Mouse (Mus musculus) embryonic facial prominence, embryonic 13.5 days (tissue): Measurements from ENCODE around the gene Cers5. TPM values are rescaled to one million over a fixed set of nuclear protein-coding genes. Genes with fewer than 3 reads are reported as not detected.
A peak's percentile ranks its signal among the peaks of the same experiment; 100 is the strongest.

Source experiments
- ATAC-seq: fragments of 200-750 bp; cut with Nextera tagmentation; 2 replicates; pipeline ENCODE4 v1.8.0; 2017; ENCODE audit warnings: low read depth; ENCODE audit not compliant: insufficient number of reproducible peaks, insufficient read depth, low FRiP score, low TSS enrichment
- H3K27ac ChIP-seq: fragments of 300-500 bp; sonication (generic); 2 replicates; pipeline ENCODE4 v1.5.1; 2015; ENCODE audit warnings: moderate library complexity, mild to moderate bottlenecking, inconsistent platforms
- H3K27me3 ChIP-seq: fragments of 300-500 bp; sonication (generic); 2 replicates; pipeline ENCODE4 v1.6.1; 2015; ENCODE audit warnings: mild to moderate bottlenecking, inconsistent platforms
- H3K36me3 ChIP-seq: fragments of 300-500 bp; sonication (generic); 2 replicates; pipeline ENCODE4 v1.6.1; 2015; ENCODE audit warnings: mild to moderate bottlenecking, inconsistent platforms
- H3K4me1 ChIP-seq: fragments of 300-500 bp; sonication (generic); 2 replicates; pipeline ENCODE4 v1.6.1; 2015; ENCODE audit warnings: inconsistent platforms
- H3K4me2 ChIP-seq: fragments of 300-500 bp; sonication (generic); 2 replicates; pipeline ENCODE4 v1.6.1; 2015; ENCODE audit warnings: moderate library complexity, mild to moderate bottlenecking, inconsistent platforms
- H3K4me3 ChIP-seq: fragments of 300-500 bp; sonication (generic); 2 replicates; pipeline ENCODE4 v1.5.1; 2015; ENCODE audit warnings: mild to moderate bottlenecking, inconsistent platforms
- H3K9ac ChIP-seq: fragments of 300-500 bp; sonication (generic); 2 replicates; pipeline ENCODE4 v1.6.1; 2015; ENCODE audit warnings: mild to moderate bottlenecking, inconsistent platforms
- H3K9me3 ChIP-seq: fragments of 300-500 bp; sonication (generic); 2 replicates; pipeline ENCODE4 v1.6.1; 2016; ENCODE audit warnings: inconsistent platforms
- WGBS: fragments of 180-500 bp; shearing (Covaris S2); methylation state at CpG from one replicate; pipeline ENCODE4 v1.1.7; 2015; ENCODE audit warnings: mixed read lengths; 5-methylcytosine and 5-hydroxymethylcytosine counted together
- polyA plus RNA-seq: library from polyadenylated mRNA; unstranded; fragments of >200 nt; fragmentation: Nextera tagmentation; extraction: Ambion mirVana; gene quantifications from 2 replicates; pipeline ENCODE4 v1.2.1, GENCODE M21; 2015

Cers5 gene
- polyA plus RNA-seq, 1 experiment from 2014 or later, result 70.8 TPM

GRCm38 (mm10) chr15:99723515-99724291, 49.0 kb downstream of the Cers5 start:
- Histone ChIP-seq H3K27me3 (no peaks in the 10 kb centered on the region), H3K9me3 (no peaks in the 10 kb centered on the region), H3K27ac (peak overlapping the region; percentile 69), H3K36me3 (peaks cover 30% of the 10 kb centered on the region), H3K4me2 (peak overlapping the region; percentile 65; the same call in 1 of the 2 replicates), H3K4me3 (no peak overlapping the region), H3K4me1 (peaks cover 23% of the 10 kb centered on the region), H3K9ac (peak overlapping the region; percentile 40)
- no peak for ATAC-seq
- 24% methylated on average over 11 of the region's 11 CpGs for WGBS

GRCm38 (mm10) chr15:99723120-99723514, 49.6 kb downstream of the Cers5 start:
- Histone ChIP-seq H3K4me1 (peaks cover 23% of the 10 kb centered on the region), H3K27ac (peak overlapping the region; percentile 69; the same call in 1 of the 2 replicates), H3K27me3 (no peaks in the 10 kb centered on the region), H3K4me2 (no peak overlapping the region), H3K4me3 (no peak overlapping the region), H3K36me3 (peaks cover 30% of the 10 kb centered on the region), H3K9me3 (no peaks in the 10 kb centered on the region), H3K9ac (no peak overlapping the region)
- WGBS, result 55% methylated on average over 10 of the region's 10 CpGs
- ATAC-seq, result no peak

DNA sequence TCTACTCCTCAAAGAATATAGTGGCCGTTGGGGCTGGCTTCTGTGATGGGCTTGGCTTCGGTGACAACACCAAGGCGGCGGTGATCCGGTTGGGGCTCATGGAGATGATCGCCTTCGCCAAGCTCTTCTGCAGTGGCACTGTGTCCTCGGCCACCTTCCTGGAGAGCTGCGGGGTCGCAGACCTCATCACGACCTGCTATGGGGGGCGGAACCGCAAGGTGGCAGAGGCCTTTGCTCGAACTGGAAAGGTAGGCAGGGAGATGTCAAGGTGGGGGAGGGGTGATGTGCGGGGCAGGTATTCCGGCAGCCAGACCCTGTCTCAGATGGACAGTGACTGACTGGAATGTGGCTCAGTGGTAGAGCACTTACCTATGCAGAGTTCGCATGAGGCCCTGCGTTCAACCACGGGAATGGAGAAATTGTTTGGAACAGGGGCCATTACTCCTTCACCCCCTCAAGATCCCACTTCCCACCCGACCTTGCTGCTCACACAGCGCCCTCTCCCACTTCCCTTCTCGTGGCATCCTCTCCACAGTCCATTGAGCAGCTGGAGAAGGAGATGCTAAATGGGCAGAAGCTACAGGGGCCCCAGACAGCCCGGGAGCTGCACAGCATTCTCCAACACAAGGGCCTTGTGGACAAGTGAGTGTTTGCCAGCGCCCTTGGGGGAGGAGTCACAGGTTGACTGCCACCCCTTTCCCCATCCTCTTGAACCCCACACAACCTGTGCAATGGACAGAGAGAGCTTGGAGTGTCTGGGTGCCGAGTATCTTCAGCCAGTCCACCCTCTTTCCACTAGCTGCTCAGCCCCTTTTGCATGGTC, 50.6 kb downstream of the Cers5 start:
- WGBS, result 79% methylated on average over 25 of the region's 25 CpGs
- no peak overlapping the region for H3K27ac ChIP-seq
- no peak for ATAC-seq
- H3K4me2 ChIP-seq, result no peak overlapping the region
- no peak overlapping the region for H3K9ac ChIP-seq
- no peaks in the 10 kb centered on the region for H3K9me3 ChIP-seq
- H3K36me3 ChIP-seq, result peaks cover 27% of the 10 kb centered on the region
- H3K4me1 ChIP-seq, result peaks cover 28% of the 10 kb centered on the region
- H3K4me3 ChIP-seq, result no peak overlapping the region
- no peaks in the 10 kb centered on the region for H3K27me3 ChIP-seq

DNA sequence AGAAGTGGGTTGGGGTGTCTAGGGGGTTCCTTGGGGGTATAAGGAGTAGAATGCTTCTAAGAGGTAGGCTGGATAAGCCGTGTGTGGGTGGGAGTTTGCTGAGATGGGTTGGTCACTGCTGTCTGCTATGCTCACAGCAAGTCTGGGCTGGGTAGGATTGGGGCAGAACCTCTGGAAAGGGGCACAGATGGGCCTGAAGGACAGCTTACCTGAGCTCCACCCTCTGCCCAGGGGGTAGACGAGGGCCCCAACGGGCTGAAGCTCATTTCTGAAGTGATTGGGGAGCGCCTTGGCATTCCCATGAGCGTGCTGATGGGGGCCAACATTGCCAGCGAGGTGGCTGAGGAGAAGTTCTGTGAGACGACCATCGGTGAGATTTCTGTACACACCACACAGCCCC, 52.8 kb downstream of the Cers5 start:
- Histone ChIP-seq H3K27me3 (no peaks in the 10 kb centered on the region), H3K4me1 (peaks cover 30% of the 10 kb centered on the region), H3K9ac (no peak overlapping the region), H3K9me3 (no peaks in the 10 kb centered on the region), H3K4me3 (no peak overlapping the region), H3K4me2 (no peak overlapping the region), H3K36me3 (peaks cover 35% of the 10 kb centered on the region), H3K27ac (no peak overlapping the region)
- no peak for ATAC-seq
- 79% methylated on average over 8 of the region's 8 CpGs for WGBS

- no peaks in the 10 kb centered on the region for H3K9me3 ChIP-seq
- H3K9ac ChIP-seq, result no peak overlapping the region
- WGBS, result 89% methylated on average over 9 of the region's 9 CpGs
- no peak overlapping the region for H3K27ac ChIP-seq
- H3K4me1 ChIP-seq, result peaks cover 17% of the 10 kb centered on the region
- H3K27me3 ChIP-seq, result no peaks in the 10 kb centered on the region
- H3K4me2 ChIP-seq, result no peak overlapping the region
- no peak overlapping the region for H3K4me3 ChIP-seq
- H3K36me3 ChIP-seq, result peaks cover 48% of the 10 kb centered on the region
- ATAC-seq, result no peak
Observed at GRCm38 (mm10) chr15:99718461-99719021, 54.1 kb downstream of the Cers5 start.

DNA sequence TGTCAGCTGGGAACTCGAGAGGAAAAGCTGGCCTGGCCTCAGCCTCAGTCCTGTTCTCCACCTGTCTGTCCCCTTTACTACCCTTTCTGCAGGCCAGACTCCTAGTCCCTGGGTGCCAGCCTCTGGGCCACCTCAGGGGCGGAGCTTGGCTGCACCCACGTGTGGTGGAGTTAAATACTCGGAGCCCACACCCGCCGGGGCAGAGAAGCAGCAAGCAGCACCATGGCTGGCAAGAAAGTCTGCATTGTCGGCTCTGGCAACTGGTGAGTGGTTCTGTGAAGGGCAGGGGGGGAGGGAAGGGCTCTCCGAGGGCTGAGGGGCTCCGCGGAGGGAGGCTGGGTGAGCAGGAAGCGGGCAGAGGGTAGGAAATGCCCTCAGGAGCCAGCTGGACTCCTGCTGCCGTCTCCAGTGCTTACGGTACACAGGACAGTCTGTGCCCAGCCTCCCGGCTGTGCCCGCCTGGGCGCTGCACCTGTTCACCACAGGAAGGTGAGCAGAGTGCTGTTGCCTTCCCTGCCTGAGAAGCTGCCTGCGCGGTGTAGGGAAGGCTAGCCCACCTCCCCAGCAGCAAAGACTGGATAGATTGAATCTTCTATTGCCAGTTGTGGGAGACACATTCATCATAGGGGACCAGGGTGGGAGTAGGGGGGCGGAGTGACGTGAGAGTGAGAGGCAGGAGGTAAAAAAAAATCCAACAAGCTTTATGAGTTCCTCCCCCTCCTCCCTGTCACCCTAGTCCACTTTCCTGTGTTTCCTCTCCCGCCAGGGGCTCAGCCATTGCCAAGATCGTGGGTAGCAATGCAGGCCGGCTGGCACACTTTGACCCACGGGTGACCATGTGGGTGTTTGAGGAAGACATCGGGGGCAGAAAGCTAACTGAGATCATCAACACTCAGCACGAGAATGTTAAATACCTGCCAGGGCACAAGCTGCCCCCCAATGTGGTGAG, 55.0 kb downstream of the Cers5 start, which contains the start of gene Gpd1:
Gene Gpd1, plus strand, starts transcription at position 130 of the 949 bp plus-strand sequence.
- no peak for ATAC-seq
- H3K36me3 ChIP-seq, result peaks cover 57% of the 10 kb centered on the region
- H3K4me1 ChIP-seq, result peaks cover 13% of the 10 kb centered on the region; the same call in 1 of the 2 replicates
- H3K27ac ChIP-seq, result no peak within 1 kb of the TSS
- no peaks in the 10 kb centered on the region for H3K27me3 ChIP-seq
- WGBS, result 67% methylated on average over 26 of the region's 26 CpGs
- no peak within 1 kb of the TSS for H3K4me2 ChIP-seq
- H3K9me3 ChIP-seq, result no peaks in the 10 kb centered on the region
- H3K4me3 ChIP-seq, result no peak within 1 kb of the TSS
- no peak within 1 kb of the TSS for H3K9ac ChIP-seq

DNA sequence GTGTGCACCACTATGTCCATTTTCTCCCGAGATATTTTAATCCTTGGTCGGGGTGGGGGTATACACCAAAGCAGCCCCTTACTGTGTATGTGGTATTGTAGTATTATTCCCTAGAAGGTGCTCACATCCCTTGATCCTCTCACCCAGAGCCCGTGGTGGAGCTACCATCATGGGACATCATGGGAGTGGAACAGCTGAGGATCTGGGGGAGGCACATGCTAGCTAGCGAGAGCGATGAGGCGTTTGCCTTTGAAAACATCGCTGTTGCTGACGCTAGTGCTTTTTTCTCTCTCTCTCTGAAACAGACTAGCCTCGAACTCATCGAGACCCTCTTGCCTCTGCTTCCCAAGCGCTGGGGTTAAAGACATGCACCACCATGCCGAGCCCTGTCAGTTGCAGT, 55.9 kb downstream of the Cers5 start:
- H3K9me3 ChIP-seq, result no peaks in the 10 kb centered on the region
- no peak overlapping the region for H3K9ac ChIP-seq
- no peak overlapping the region for H3K4me3 ChIP-seq
- no peak overlapping the region for H3K4me2 ChIP-seq
- H3K36me3 ChIP-seq, result peaks cover 58% of the 10 kb centered on the region
- 84% methylated on average over 12 of the region's 12 CpGs for WGBS
- ATAC-seq, result no peak
- peaks cover 16% of the 10 kb centered on the region; the same call in 1 of the 2 replicates for H3K4me1 ChIP-seq
- H3K27ac ChIP-seq, result no peak overlapping the region
- no peaks in the 10 kb centered on the region for H3K27me3 ChIP-seq

- WGBS, result 50% methylated on average over 11 of the region's 11 CpGs
- Histone ChIP-seq H3K4me2 (no peak overlapping the region), H3K4me1 (peaks cover 16% of the 10 kb centered on the region; the same call in 1 of the 2 replicates), H3K27ac (no peak overlapping the region), H3K4me3 (no peak overlapping the region), H3K9me3 (no peaks in the 10 kb centered on the region), H3K27me3 (no peaks in the 10 kb centered on the region), H3K36me3 (peaks cover 62% of the 10 kb centered on the region), H3K9ac (0 out of 2 replicates have a peak overlapping the region, but pooled peaks have one; percentile 21)
- no peak for ATAC-seq
Observed at GRCm38 (mm10) chr15:99715982-99716746, 56.5 kb downstream of the Cers5 start.

DNA sequence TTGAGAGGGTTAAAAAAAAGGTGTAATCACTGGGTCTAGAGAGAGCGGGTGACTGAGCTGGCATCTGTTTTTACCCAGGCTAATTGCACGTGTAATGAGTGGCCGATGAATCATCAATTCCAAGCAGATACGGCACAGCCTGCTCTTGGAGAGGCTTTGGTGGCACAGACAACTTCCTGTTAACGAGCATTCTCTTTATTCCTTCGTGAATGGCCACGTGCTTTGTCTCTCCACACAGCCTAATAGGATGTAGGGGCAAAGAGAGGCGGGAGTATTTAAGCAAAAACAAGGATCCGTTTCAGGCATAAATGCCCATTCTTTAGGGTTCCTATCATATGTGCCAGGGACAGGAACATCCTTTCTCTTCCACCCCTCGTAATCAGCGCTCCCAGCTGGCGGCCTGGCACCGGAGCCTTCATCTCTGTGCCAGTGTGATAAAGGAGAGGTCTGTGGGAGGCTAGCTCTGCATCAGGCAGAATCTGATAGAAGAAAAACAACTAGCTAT, 57.3 kb downstream of the Cers5 start:
- H3K4me2 ChIP-seq, result no peak overlapping the region
- no peak for ATAC-seq
- H3K9me3 ChIP-seq, result no peaks in the 10 kb centered on the region
- H3K36me3 ChIP-seq, result peaks cover 69% of the 10 kb centered on the region
- H3K27ac ChIP-seq, result no peak overlapping the region
- no peak overlapping the region for H3K4me3 ChIP-seq
- no peaks in the 10 kb centered on the region for H3K27me3 ChIP-seq
- H3K4me1 ChIP-seq, result peaks cover 16% of the 10 kb centered on the region; the same call in 1 of the 2 replicates
- H3K9ac ChIP-seq, result no peak overlapping the region
- 76% methylated on average over 13 of the region's 13 CpGs for WGBS

- Histone ChIP-seq H3K36me3 (peaks cover 75% of the 10 kb centered on the region), H3K27ac (no peak overlapping the region), H3K4me3 (no peak overlapping the region), H3K4me2 (no peak overlapping the region), H3K9ac (no peak overlapping the region), H3K4me1 (peaks cover 16% of the 10 kb centered on the region; the same call in 1 of the 2 replicates), H3K9me3 (no peaks in the 10 kb centered on the region), H3K27me3 (no peaks in the 10 kb centered on the region)
- no peak; the same call in 1 of the 2 replicates for ATAC-seq
- 65% methylated on average over 7 of the region's 7 CpGs for WGBS
Observed at GRCm38 (mm10) chr15:99714858-99715257, 57.8 kb downstream of the Cers5 start.
